Mouse (Mus musculus): ENCODE results near the gene Bex6. TPM values are rescaled to one million over a fixed set of nuclear protein-coding genes. Genes with fewer than 3 reads are reported as not detected.
"Not testable (repeated sequence)": the region's sequence is repeated elsewhere in the genome, so short reads cannot be mapped to it uniquely, and the experiment has no call there.

Bex6 gene
- polyA plus RNA-seq, 1 experiment from 2014 or later, result not detected

- H3K27ac ChIP-seq (ENCODE audit: low read depth, low read length), result no peak overlapping the region
Measured at GRCm38 (mm10) chr16:32222399-32222798, 42.8 kb downstream of the Bex6 start.

GRCm38 (mm10) chr16:32232050-32232449 lies 52.4 kb downstream of the Bex6 start:
- H3K27ac ChIP-seq (ENCODE audit: low read depth, low read length); H3K27me3 ChIP-seq (ENCODE audit: control insufficient read depth, insufficient read depth, low read length); H3K4me3 ChIP-seq (ENCODE audit: low read length); H3K4me2 ChIP-seq (replicated peaks; ENCODE audit: low read depth, low read length); H3K9ac ChIP-seq (ENCODE audit: low read depth, low read length); H3K9me3 ChIP-seq (ENCODE audit: control insufficient read depth, low read length); H3K4me1 ChIP-seq (ENCODE audit: control insufficient read depth, insufficient read depth, low read length); ATAC-seq (ENCODE audit: low FRiP score, low TSS enrichment): not testable (repeated sequence)
- WGBS, result 90% methylated on average over 3 of the region's 3 CpGs
- H3K36me3 ChIP-seq (ENCODE audit: control insufficient read depth, insufficient read depth, low read length), result peaks cover 26% of the 10 kb centered on the region

More at GRCm38 (mm10) chr16:32222399-32222798, 42.8 kb downstream of the Bex6 start:
- no peaks in the 10 kb centered on the region for H3K9me3 ChIP-seq (ENCODE audit: control insufficient read depth, low read length)
- H3K4me1 ChIP-seq (ENCODE audit: control insufficient read depth, insufficient read depth, low read length), result no peaks in the 10 kb centered on the region
- H3K9ac ChIP-seq (ENCODE audit: low read depth, low read length), result no peak overlapping the region
- ATAC-seq (ENCODE audit: low FRiP score, low TSS enrichment), result no peak
- H3K4me3 ChIP-seq (ENCODE audit: low read length), result no peak overlapping the region
- no peaks in the 10 kb centered on the region for H3K36me3 ChIP-seq (ENCODE audit: control insufficient read depth, insufficient read depth, low read length)
- H3K27me3 ChIP-seq (ENCODE audit: control insufficient read depth, insufficient read depth, low read length), result no peaks in the 10 kb centered on the region
- no peak overlapping the region for H3K4me2 ChIP-seq (replicated peaks; ENCODE audit: low read depth, low read length)

Other genes starting within 250 kb of the Bex6 start
- gene Pigz, start 246.0 kb upstream of the Bex6 start, polyA plus RNA-seq (2014; fragmentation: Nextera tagmentation; extraction: Ambion mirVana), result 0.27 and 0.97 TPM in 2 replicates
- gene 0610012G03Rik, start 231.3 kb upstream of the Bex6 start, polyA plus RNA-seq (2014; fragmentation: Nextera tagmentation; extraction: Ambion mirVana), result 96.4 and 99.1 TPM in 2 replicates
- 117 and 123 TPM in 2 replicates for gene Ncbp2, start 231.3 kb upstream of the Bex6 start, polyA plus RNA-seq (2014; fragmentation: Nextera tagmentation; extraction: Ambion mirVana)
- 10.2 and 11.6 TPM in 2 replicates for gene Senp5, start 176.5 kb upstream of the Bex6 start, polyA plus RNA-seq (2014; fragmentation: Nextera tagmentation; extraction: Ambion mirVana)
- gene Pak2, start 100.5 kb upstream of the Bex6 start, polyA plus RNA-seq (2014; fragmentation: Nextera tagmentation; extraction: Ambion mirVana), result 30.3 and 42.0 TPM in 2 replicates
- 147 and 155 TPM in 2 replicates for gene Pigx, start 80.1 kb upstream of the Bex6 start, polyA plus RNA-seq (2014; fragmentation: Nextera tagmentation; extraction: Ambion mirVana)
- 39.7 and 43.8 TPM in 2 replicates for gene Cep19, start 80.0 kb upstream of the Bex6 start, polyA plus RNA-seq (2014; fragmentation: Nextera tagmentation; extraction: Ambion mirVana)
- gene Nrros, start 14.2 kb upstream of the Bex6 start, polyA plus RNA-seq (2014; fragmentation: Nextera tagmentation; extraction: Ambion mirVana), result 14.4 and 18.7 TPM in 2 replicates
- 10.8 and 14.5 TPM in 2 replicates for gene Fbxo45, start 67.3 kb downstream of the Bex6 start, polyA plus RNA-seq (2014; fragmentation: Nextera tagmentation; extraction: Ambion mirVana)
- gene Wdr53, start 67.4 kb downstream of the Bex6 start, polyA plus RNA-seq (2014; fragmentation: Nextera tagmentation; extraction: Ambion mirVana), result 17.7 and 22.4 TPM in 2 replicates
- gene Smco1, start 91.6 kb downstream of the Bex6 start, polyA plus RNA-seq (2014; fragmentation: Nextera tagmentation; extraction: Ambion mirVana), result not detected in 2 replicates
- 25.6 and 32.6 TPM in 2 replicates for gene Rnf168, start 97.6 kb downstream of the Bex6 start, polyA plus RNA-seq (2014; fragmentation: Nextera tagmentation; extraction: Ambion mirVana)
- 18.4 and 30.3 TPM in 2 replicates for gene Ubxn7, start 152.4 kb downstream of the Bex6 start, polyA plus RNA-seq (2014; fragmentation: Nextera tagmentation; extraction: Ambion mirVana)
- gene Tm4sf19, start 220.7 kb downstream of the Bex6 start, polyA plus RNA-seq (2014; fragmentation: Nextera tagmentation; extraction: Ambion mirVana), result not detected in 2 replicates
- gene Tctex1d2, start 239.9 kb downstream of the Bex6 start, polyA plus RNA-seq (2014; fragmentation: Nextera tagmentation; extraction: Ambion mirVana), result 32.5 and 37.8 TPM in 2 replicates